Mouse (Mus musculus) T-cell, adult 2 months (primary cell): Measurements from ENCODE around the gene Ccna1.

Experiments
- DNase-seq: peaks from one replicate; pipeline ENCODE4 v3.0.0; 2022; ENCODE audit warnings: low spot score

Gene Ccna1

DNA sequence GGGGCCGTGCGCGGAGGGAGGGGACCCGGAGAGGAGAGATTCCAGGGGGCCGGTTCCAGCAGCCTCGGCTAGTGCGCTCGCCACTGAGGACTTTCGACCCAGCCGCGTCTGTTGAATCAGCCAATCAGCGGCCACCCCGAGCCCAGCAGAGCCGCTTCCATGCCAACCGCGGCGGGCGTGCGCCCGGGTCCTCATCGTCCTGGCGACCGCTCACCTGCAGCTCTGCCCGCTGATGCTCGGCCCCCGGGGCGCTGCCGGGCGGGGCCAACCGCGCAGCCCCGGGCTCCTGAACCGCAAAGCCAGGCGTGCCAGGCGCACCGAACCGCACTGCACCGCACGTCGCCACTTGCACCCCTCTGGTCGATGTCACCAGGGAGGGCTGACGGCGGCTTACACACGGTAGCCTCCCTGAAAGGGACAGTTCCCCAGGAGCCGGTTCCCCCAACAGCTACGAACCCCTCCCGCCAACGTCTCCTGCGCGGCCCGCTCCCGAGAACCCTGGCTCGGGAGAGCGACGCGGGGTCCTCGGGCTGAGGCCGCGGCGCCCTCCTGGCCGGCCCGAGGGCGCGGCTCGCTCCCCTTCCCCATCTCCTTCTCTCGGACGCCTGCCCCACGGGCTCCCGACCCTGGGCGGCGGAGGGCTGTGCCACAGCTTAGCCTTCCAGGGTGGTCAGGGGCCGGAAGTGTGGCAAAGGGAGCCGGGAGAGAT, at the start of gene Ccna1:
TSS of gene Ccna1 (minus strand) at position 464 of the 709 bp plus-strand sequence.
- no peak for DNase-seq

DNA sequence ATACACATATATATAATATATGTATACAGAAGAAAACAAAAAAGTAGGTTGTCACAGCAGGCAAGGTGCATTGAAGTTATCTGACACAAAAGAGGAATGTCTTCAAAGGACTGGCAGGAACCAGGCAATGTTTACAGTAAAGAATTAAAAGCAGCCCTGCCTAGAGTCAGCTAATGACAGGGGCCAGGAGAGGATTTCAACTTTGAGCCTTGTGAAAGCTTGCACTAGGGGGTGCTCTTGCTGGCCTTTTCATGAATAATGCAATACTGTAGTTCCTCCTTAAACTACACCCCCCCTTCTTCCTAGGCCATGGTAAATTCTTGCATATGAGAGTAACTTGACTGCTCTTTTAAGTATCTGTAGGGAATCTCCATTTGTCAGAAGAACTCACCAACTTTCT, 45.8 kb upstream of the Ccna1 start:
- DNase-seq = no peak

DNA sequence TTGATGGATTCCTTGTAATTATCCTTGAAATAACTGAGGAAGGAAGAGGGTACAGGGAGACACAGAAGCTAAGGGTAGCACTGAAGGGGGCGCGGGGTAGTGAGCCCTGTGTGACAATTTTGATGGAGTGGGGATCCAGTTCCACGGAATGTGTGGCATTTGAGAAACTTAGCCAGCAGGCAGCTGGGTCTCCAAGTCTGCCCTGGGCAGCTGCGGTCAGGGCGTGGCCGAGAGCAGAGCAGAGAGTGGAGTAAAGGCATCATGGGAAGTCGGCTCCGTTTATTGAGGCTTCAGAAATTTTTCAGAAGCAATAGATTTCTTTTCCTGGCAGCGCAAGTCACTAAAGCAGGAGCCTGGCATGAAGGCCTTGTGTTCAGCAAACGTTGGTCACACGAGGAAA, 43.7 kb upstream of the Ccna1 start:
- no peak for DNase-seq

DNA sequence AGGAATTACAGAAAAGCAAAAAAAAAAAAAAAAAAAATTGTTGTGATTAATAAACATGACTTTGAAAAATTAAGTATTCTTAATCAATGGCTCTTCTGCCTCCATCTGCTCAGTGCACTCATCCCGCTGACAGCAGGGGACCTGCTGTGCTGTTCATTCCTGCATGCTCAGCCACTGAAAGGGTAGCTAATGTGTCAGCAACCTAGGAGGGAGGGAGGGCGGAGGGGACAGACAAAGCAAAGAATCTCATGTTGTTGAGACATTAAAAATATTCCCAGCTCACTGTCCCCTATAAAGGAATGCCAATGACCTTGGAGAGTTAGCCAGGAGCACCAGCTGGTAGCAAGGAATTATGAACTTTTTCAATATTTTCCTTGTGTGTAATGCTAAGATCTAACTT, 42.7 kb upstream of the Ccna1 start:
- no peak for DNase-seq

DNA sequence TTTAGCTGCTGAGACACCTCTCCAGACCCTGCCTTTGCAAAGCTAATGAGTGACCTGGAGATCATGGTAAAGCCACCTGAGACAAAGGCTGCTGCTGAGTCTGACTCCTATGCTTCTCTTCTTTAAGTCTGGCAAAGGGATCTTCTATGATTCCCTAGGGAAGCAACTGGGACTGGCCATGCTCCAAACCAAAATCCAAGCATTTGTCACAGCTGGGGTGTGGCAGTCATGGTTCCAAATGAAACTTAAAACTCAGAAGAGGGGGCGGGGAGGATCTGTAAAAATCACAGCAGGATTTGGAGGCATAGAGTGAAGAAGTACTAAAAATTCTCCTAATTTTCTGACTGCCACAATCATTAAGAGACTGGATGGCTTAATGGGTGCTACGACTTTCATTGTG, 41.9 kb upstream of the Ccna1 start:
- no peak for DNase-seq

DNA sequence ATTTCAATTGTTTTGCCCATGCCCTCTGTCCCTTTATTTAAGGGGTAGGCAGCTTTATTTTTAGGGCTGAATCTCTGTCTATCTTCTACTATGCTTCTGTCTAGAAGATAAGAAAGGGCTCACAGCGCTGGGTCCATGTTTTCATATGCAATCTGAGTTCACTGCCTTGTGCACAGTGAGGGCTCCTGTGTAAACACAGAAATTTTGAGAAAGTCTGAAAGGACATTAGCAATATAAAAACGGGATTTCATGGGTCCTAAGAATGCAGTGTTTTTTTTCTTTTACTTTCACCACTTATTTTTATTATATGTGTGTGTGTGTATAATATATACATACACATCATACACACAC, 41.3 kb upstream of the Ccna1 start:
- DNase-seq = no peak

DNA sequence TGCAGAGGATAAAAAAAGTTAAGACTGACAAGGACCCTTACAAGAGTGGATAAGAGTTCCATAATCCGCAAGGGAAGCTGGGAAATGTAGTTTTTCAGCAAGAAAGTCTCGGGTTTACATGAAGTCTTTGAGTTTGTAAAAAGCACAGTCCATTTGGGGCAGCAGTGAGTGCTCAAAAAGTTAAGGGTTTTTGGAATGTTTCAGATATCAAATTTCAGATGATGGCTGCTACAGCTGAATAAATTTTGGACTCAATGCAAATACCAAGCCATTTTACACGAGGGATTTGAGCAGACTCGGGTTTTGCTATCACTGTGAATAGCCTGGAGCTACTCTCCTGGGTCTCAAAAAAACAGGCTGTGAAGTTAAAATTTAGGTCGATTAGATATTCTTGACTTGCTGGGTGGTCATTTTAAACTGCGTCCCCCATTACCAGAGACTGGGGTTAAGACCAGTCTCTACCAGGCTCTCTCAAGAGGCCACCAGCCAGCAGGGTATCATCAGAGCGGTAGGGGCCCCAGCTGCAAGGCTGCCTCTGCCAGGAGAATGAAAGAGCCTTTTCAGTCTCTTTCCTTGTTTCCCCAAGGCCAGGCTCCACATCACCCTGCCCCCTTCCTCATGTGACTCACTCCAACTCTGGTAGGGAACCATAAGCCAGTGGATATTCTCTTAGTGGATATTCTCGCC, 40.8 kb upstream of the Ccna1 start:
- DNase-seq = no peak

DNA sequence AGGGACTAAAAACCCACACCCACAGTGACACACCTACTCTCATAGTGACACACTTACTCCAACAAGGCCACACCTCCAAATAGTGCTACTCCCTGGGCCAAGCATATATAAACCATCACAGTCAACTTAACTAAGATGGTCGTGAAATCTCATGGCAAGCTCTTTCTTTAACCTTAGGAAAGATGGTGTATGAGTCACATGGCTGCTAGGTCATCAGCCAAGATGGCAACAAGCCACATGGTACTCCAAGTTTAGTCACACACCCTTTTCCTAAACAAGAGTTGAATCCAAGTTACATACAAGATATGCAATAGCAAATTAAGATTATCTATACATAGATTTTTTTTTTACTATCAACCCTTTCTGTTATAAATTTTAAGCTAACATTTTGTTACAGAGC, 37.9 kb upstream of the Ccna1 start:
- no peak for DNase-seq

DNA sequence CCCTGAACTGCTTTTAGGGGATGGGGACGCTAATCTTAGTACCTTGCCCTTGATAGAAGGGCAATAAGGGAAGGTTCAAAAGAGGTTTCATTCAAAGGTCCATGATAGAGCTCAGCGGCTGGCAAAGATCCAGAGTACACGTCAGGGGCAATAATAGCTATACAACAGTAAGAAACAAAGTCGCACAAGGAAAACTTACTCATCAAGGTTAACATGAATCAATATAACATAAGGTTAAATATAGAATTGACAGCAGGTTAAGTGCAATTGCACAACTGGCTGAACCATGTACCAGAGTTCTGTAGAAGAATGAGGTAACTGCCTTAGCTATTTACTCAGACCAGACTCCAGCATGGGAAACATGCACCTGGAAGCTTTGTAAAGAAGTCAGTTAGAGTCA, 34.0 kb upstream of the Ccna1 start:
- no peak for DNase-seq

DNA sequence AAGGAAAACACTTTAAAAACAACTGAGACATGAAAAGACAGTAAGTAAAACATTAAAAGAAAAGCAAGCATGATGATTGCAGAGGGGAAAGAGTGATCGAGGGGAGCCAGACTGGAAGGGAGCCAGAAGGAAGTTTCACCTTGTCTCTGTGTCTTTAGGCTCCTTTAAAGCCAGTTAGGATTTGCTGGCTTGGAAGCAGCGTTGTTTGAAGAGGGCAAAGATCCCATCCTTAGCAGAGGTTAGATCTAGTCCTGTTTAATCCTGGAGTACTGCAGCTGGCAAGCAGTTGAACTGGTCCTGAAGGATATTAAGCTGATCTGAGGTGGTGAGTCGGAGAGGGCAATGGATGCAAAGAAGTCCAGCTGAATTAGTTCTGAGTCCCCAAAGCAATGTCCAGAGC, 33.5 kb upstream of the Ccna1 start:
- DNase-seq = no peak

DNA sequence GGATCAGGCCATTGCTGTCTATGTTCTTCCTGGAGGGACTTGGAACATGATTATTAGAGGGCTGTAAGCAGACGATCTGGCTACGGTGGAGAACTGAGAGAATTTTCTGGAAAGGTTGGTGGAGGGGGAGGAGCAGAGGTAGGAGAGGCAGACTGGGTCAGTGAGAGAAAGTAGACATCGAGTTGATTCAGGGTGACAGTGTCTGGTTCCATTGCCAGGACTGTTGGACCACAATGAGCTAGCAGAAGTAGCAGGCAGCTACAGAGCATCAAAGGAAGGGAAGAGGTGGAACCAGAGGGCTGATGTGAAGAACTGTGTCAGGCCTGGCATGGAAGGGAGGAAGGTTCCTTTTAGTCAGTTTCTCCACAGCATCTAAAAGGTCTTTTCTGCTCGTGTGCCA, 33.1 kb upstream of the Ccna1 start:
- DNase-seq = no peak

DNA sequence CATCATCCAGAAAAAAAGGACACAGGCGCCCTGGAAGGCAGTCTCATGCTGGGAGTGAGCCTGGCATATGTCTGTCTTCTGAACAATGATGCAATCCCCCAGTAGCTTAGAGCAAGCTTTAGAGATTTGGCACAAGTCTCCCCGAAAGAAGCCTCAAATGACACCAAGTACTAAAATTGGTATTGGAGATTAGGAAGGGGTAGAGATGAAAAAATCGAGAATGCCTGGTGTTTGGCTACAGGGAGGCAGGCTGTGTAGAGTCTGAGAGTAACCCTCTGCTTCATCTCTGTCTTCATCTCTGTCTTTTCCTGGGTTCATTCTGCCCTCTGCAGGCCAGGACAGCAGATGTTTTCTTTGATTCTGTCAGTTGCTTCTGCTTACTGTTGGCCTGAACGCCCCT, 32.1 kb upstream of the Ccna1 start:
- no peak for DNase-seq

DNA sequence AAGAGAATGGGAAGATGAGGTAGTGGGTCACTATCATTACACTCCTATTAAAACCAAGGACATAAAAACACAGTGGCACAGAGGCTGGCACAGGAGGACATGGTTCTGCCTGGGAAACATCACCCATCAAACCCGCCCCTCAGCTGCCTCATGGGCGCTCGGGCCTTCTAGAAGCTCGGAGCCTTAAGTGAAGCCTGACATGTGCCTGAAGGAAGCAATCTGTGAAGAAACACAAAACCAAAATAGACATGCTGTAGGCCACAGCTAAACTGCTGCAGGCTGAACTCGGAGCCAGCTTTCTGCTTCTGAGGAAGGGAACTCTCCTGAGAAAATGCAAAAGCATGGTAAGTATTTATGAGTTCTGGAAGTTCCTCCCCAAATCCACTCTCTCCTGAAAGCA, 31.6 kb upstream of the Ccna1 start:
- no peak for DNase-seq

DNA sequence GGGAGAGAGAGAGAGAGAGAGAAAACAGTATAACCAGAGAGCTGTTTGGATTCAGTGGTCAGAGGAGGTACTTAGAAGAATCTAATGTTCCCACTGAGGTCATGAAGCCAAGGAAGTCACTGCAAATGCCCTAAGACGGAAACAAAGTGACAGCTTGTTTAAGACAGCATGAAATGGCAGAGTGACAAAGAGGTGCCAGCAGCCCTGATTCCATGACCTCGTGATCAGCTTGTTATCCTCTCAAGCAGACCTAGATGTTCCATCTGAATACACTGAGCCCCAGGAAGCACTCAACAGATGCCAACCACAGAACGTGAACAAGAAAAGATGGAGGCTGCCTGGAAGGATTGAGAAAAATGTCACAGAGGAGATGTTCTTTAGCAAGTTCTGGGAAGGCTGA, 30.4 kb upstream of the Ccna1 start:
- no peak for DNase-seq

DNA sequence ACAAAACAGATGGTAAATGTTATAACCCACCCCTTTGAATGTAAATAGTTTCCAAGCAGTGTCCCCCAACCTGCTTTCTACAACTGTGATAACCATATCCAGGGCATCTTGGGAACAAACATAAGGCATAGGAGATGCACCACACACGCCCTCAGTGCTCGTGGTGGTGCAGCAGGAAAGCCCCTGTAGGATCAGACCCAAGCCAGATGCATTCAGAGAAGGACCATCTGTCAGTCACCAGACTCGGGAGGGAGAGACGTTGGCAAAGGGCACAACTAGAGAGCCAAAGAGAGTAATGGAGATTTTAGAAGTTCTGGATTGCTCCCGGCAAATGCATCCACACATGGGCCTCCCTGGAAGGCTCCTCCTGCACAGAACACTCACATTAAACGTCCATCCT, 29.5 kb upstream of the Ccna1 start:
- no peak for DNase-seq

DNA sequence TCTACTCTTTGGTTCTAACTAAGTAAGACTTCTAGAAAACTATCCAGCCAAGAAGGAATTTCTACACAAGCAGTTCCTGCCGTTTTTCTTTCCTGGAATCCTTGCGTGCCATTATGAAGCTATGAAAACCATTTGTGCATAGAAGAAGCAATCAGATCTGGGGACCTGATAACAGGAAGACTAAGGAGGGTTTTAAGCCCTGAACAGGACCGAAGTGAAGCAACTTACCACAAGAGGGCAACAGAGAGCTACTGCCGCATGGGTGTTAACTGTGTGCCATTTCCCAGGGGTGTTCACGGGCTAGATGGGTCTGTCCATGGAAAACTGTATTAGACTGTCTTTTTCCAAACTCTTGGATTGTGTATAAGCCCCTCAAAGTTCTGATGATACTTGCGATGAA, 24.8 kb upstream of the Ccna1 start:
- DNase-seq = peak; percentile 28

DNA sequence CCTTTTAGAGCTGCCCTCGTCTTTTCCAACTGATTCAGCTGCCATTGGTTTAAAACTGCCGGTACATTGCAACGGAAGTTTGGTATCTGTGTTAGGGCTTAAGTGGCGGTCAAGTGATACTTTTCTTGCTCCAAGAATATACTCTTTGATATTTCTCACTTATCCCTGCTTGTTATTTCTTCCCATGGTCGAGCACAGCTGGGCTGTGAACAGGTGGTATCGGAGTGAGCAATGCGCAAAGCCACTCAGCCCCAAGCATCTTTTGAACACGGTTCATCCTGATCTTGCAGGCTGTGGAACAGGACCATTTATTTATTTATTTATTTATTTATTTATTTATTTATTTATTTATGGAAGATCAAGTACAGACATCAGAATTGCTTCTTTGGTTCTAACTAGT, 24.3 kb upstream of the Ccna1 start:
- no peak for DNase-seq

DNA sequence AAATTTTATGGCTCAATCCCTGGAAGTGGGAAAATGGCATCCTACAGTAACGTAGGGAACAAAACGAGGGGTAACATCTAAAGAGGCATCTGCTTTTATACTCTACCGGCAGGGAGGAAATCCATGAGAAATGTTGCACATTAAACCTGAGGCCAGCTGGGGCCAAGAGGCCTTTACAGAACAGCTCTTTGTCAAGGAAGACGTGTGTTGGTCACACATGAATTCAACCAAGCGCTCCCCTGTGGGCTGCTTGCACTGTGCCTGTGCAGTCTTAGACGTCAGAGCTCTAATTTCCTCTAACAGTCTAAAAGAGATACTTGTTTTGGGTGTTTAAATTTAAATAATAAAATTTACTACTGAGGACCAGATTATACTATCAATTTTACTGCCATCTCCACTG, 22.9 kb upstream of the Ccna1 start:
- DNase-seq = no peak

DNA sequence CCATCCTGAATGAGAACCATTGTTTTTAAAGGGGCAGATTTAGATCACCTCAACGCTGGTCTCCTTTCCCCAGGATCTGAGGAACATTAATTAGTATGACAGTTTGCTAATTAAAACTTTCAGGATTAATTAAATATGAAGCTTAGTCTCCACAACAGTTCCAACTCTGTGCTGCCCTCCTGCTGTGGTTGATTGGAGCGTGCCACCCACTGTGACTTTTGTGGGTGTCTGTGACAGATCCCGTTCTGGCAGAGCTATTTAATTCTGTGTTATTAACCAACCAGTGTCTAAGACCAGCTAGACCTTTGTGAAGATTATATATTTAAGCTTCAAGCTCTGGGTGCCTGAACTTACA, 20.0 kb upstream of the Ccna1 start:
- DNase-seq = no peak

DNA sequence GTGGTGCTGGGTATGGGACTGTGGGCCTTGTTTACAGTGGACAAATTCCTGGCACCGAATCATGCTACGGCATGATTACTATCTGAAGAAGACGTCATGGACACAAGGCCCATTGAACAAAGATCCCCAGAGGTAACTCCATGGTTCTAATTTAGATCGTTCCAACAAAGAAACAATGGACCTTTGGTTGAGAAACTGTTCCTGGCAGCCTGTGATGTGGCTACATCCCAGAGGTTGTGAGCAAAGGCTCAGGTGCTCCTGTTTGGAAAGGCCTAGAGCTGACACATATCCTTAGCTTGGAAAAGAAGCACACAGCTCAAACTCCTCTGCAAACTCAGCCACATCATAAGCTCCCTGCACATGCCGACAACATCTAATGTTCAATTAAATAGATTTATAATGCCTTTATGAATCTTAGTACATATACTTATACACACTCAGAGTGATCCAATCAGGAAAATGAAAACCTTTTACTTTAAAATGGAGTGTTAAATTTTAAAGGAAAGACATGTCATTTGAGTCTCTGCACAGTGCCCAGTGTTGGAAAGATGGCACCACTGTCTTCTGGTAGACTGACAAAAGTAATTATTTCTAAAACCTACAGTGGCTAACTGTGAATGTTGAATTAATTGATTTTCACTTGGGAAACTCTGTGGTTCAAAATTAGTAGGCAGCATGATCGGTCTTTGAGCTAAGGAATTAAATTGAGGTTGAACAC, 19.4 kb upstream of the Ccna1 start:
- DNase-seq = no peak

DNA sequence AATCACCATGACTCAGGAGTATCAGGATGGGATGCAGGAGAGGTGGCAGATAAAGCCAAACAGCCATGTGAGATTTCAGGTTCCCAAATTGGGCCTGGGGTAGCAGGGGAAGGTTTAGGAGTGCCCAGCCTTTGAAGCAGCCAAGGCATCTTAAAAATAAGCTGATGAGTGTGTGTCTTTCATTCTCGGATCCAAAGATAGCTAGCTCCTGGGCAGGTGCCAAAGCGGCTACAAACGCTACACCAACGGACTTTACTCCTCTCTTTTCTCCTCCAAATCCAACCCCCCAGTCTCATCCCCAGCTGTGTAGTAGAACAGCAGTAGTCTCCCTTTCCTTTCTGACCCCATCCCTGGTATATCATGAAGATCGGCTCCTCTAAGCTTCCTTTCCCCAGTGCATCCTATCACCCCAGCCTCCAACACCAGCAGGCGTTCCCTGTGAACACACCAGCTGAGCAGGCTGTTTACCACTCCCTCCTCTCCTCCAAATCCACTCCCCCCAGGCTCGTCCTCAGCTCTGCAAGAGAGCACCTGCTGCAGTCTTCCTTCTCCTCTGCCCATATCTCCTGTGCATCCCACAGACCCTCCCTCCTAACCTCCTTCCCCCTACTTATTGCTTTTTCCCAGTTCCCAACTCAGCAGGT, 12.6 kb upstream of the Ccna1 start:
- DNase-seq = no peak

DNA sequence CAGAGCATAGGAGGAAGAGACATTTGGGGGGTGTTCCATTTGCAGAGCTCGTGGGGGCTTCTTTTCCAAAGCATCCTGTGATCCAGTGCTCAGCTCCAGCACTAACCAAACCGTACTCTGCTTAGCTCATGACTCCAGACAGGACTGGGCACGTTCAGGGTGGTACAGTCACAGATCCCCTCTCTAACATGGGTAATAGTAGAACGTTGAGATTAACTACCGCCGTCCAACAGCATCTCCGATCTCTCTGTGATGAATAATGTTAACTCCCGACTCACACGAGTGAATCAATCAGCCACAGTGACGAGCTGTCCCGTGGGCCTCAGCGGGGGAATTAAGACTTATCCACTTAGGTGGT, 11.3 kb upstream of the Ccna1 start:
- no peak for DNase-seq
